Mouse (Mus musculus) neural tube, embryonic 11.5 days (tissue): ENCODE data around the gene Mbnl3. TPM values are rescaled to one million over a fixed set of nuclear protein-coding genes. Genes with fewer than 3 reads are reported as not detected.

Experiments
- ATAC-seq: fragments of 200-750 bp; cut with Nextera tagmentation; 2 replicates; pipeline ENCODE4 v1.8.0; 2017; ENCODE audit warnings: moderate number of reproducible peaks, mild to moderate bottlenecking, moderate TSS enrichment, moderate library complexity; ENCODE audit not compliant: insufficient read depth, low FRiP score, low TSS enrichment
- DNase-seq: peaks from one replicate; pipeline ENCODE4 v3.0.0-alpha.2; 2015; ENCODE audit warnings: low spot score
- H3K27ac ChIP-seq: fragments of 300-500 bp; sonication (generic); 2 replicates; pipeline ENCODE4 v1.5.1; 2014; ENCODE audit warnings: low read depth, mild to moderate bottlenecking, low read length
- H3K27me3 ChIP-seq: fragments of 300-500 bp; sonication (generic); 2 replicates; pipeline ENCODE4 v1.6.1; 2014; ENCODE audit warnings: mild to moderate bottlenecking, low read length, mixed read lengths; ENCODE audit not compliant: control insufficient read depth, insufficient read depth
- H3K36me3 ChIP-seq: fragments of 300-500 bp; sonication (generic); 2 replicates; pipeline ENCODE4 v1.6.1; 2014; ENCODE audit warnings: mild to moderate bottlenecking, low read length, moderate library complexity, mixed read lengths; ENCODE audit not compliant: control insufficient read depth, insufficient read depth
- H3K4me1 ChIP-seq: fragments of 300-500 bp; sonication (generic); 2 replicates; pipeline ENCODE4 v1.6.1; 2014; ENCODE audit warnings: low read length, mixed read lengths; ENCODE audit not compliant: control insufficient read depth, insufficient read depth
- H3K4me2 ChIP-seq: fragments of 300-500 bp; sonication (generic); 2 replicates; pipeline ENCODE4 v1.6.1; 2014; ENCODE audit warnings: low read depth, mild to moderate bottlenecking, moderate library complexity
- H3K4me3 ChIP-seq: fragments of 300-500 bp; sonication (generic); 2 replicates; pipeline ENCODE4 v1.5.1; 2014; ENCODE audit warnings: low read depth, low read length
- H3K9ac ChIP-seq: fragments of 300-500 bp; sonication (generic); 2 replicates; pipeline ENCODE4 v1.6.1; 2014; ENCODE audit warnings: mild to moderate bottlenecking, low read length
- H3K9me3 ChIP-seq: fragments of 300-500 bp; sonication (generic); 2 replicates; pipeline ENCODE4 v1.6.1; 2016; ENCODE audit warnings: low read length; ENCODE audit not compliant: control insufficient read depth
- WGBS: fragments of 180-500 bp; shearing (Covaris S2); extraction: QIAGEN DNeasy Blood & Tissue Kit; methylation state at CpG from one replicate; pipeline ENCODE4 v1.1.7; 2014; 5-methylcytosine and 5-hydroxymethylcytosine counted together
- polyA plus RNA-seq: library from polyadenylated mRNA; unstranded; fragments of >200 nt; fragmentation: Nextera tagmentation; extraction: Ambion mirVana; gene quantifications from 2 replicates; pipeline ENCODE4 v1.2.1, GENCODE M21; 2014

Mbnl3 gene
- polyA plus RNA-seq, 1 experiment from 2014 or later = 4.8 TPM

GRCm38 (mm10) chrX:51167976-51168375 is 38.4 kb downstream of the Mbnl3 start:
- 91% methylated on average over 3 of the region's 3 CpGs for WGBS
- Histone ChIP-seq H3K27me3 (no peaks in the 10 kb centered on the region), H3K4me3 (no peak overlapping the region), H3K9ac (no peak overlapping the region), H3K9me3 (no peaks in the 10 kb centered on the region), H3K27ac (no peak overlapping the region), H3K4me2 (no peak overlapping the region), H3K4me1 (no peaks in the 10 kb centered on the region), H3K36me3 (no peaks in the 10 kb centered on the region)
- ATAC-seq (no peak), DNase-seq (no peak)

- 84% methylated on average over 5 of the region's 5 CpGs for WGBS
- no peaks in the 10 kb centered on the region for H3K27me3 ChIP-seq
- H3K36me3 ChIP-seq = no peaks in the 10 kb centered on the region
- no peak overlapping the region for H3K4me2 ChIP-seq
- H3K4me1 ChIP-seq = no peaks in the 10 kb centered on the region
- H3K4me3 ChIP-seq = no peak overlapping the region
- H3K27ac ChIP-seq = no peak overlapping the region
- no peak for DNase-seq
- ATAC-seq = no peak
- no peaks in the 10 kb centered on the region for H3K9me3 ChIP-seq
- H3K9ac ChIP-seq = no peak overlapping the region
Observed at GRCm38 (mm10) chrX:51164766-51165165, 41.6 kb downstream of the Mbnl3 start.

DNA sequence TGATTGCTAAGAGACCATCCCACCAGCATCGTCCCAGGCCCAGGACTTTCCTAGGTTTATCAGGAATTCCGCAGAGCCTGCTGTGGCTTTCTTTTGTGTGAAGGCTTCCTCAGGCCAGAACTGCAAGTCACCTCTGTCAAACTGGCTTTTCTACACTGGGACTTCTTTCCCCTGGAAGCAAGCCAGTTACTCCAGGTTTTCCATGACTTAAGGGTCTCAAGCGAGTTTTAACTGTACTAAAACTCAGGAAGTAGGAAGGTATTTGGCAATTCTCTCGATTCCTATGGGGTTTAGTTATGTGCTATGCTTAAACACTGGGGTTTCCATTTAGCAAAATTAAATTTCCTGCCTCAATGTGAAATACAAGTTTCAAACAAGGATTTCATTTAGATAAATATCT is 57.9 kb downstream of the Mbnl3 start:
- no peaks in the 10 kb centered on the region for H3K4me1 ChIP-seq
- H3K9me3 ChIP-seq = no peaks in the 10 kb centered on the region
- H3K27ac ChIP-seq = no peak overlapping the region
- DNase-seq = no peak
- no peak overlapping the region for H3K4me2 ChIP-seq
- H3K9ac ChIP-seq = no peak overlapping the region
- H3K27me3 ChIP-seq = no peaks in the 10 kb centered on the region
- H3K36me3 ChIP-seq = no peaks in the 10 kb centered on the region
- no peak for ATAC-seq
- WGBS = 67% methylated on average over 4 of the region's 4 CpGs
- H3K4me3 ChIP-seq = no peak overlapping the region

DNA sequence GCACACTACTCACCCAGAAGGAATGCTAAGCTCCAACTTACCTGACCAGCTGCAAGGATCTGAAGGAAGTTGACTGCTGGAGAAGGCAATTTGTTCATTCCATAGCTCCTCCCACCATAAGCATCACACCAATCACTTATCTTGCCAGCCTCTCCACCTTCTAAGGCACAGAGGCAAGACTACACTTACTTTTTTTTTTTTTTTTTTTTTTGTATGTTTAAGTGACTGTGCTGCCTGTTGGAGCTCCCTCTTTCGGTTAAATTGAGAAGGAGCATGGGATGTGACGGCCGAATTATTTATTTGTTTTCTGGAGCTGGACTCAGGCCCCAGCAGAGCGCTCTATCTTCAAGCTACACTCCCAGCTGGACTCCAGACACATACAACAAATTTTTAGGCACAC is 60.0 kb downstream of the Mbnl3 start:
- Histone ChIP-seq H3K4me2 (no peak overlapping the region), H3K27me3 (no peaks in the 10 kb centered on the region), H3K4me1 (no peaks in the 10 kb centered on the region), H3K9me3 (no peaks in the 10 kb centered on the region), H3K9ac (no peak overlapping the region), H3K36me3 (no peaks in the 10 kb centered on the region), H3K4me3 (no peak overlapping the region), H3K27ac (no peak overlapping the region)
- no peak for ATAC-seq
- 29% methylated on average over 4 of the region's 4 CpGs for WGBS
- DNase-seq = no peak

DNA sequence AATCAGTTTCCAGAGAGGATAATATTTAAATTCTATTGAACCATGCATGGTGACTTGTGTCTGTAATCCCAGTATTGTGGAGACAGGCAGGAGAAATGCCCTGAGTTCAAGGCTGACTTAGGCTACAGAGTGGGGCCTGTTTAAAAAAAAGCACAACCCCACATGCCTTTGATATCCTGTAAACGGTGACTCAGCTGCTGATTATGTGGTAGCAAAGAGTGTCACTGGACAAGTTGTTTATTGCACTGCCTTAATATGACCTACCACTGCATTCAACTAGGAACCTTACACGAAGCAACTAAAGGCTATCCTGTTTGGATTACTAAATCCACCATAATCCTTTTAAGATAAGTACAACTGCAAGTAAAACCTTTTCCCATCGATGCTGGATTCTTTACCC is 66.3 kb downstream of the Mbnl3 start:
- H3K4me3 ChIP-seq = no peak overlapping the region
- DNase-seq (no peak), ATAC-seq (no peak)
- H3K4me1 ChIP-seq = no peaks in the 10 kb centered on the region
- no peaks in the 10 kb centered on the region for H3K9me3 ChIP-seq
- H3K27ac ChIP-seq = no peak overlapping the region
- H3K27me3 ChIP-seq = no peaks in the 10 kb centered on the region
- no peak overlapping the region for H3K4me2 ChIP-seq
- H3K9ac ChIP-seq = no peak overlapping the region
- WGBS = 66% methylated on average over 3 of the region's 3 CpGs
- H3K36me3 ChIP-seq = no peaks in the 10 kb centered on the region

- H3K4me1 ChIP-seq = no peaks in the 10 kb centered on the region
- H3K9ac ChIP-seq = no peak overlapping the region
- no peak overlapping the region for H3K27ac ChIP-seq
- H3K36me3 ChIP-seq = no peaks in the 10 kb centered on the region
- H3K27me3 ChIP-seq = no peaks in the 10 kb centered on the region
- no peak overlapping the region for H3K4me2 ChIP-seq
- no peak for DNase-seq
- H3K9me3 ChIP-seq = no peaks in the 10 kb centered on the region
- WGBS = 77% methylated on average over 3 of the region's 3 CpGs
- H3K4me3 ChIP-seq = no peak overlapping the region
- no peak for ATAC-seq
Observed at GRCm38 (mm10) chrX:51131325-51131724, 75.0 kb downstream of the Mbnl3 start.

GRCm38 (mm10) chrX:51102748-51103147 is 103.6 kb downstream of the Mbnl3 start:
- Histone ChIP-seq H3K9ac (no peak overlapping the region), H3K36me3 (no peaks in the 10 kb centered on the region), H3K9me3 (no peaks in the 10 kb centered on the region), H3K27me3 (no peaks in the 10 kb centered on the region), H3K4me1 (no peaks in the 10 kb centered on the region), H3K4me2 (no peak overlapping the region), H3K27ac (no peak overlapping the region), H3K4me3 (no peak overlapping the region)
- WGBS = 83% methylated on average over 4 of the region's 4 CpGs
- ATAC-seq (no peak), DNase-seq (no peak)

DNA sequence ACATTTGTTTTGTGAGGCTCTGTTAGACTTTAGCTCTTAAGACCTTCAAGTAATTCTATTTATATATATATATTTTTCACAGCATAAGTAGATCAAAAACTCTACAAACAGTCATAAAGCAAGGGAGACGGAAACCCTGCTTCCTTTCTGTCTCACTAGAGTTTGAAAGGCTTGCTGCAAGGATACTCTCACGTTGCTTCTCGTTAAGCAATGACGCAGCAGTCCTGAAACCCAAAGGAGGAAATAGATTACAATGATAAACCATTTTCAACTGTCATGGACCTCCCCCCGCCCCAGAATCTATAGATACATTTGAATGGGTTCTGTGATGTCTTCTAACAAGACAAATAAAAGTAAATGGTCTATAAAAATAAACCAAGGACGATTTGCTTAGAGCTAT is 121.4 kb downstream of the Mbnl3 start:
- 74% methylated on average over 6 of the region's 6 CpGs for WGBS

GRCm38 (mm10) chrX:51084211-51084610 is 122.1 kb downstream of the Mbnl3 start:
- Histone ChIP-seq H3K4me1 (no peaks in the 10 kb centered on the region), H3K36me3 (no peaks in the 10 kb centered on the region), H3K27ac (no peak overlapping the region), H3K27me3 (no peaks in the 10 kb centered on the region), H3K4me2 (no peak overlapping the region), H3K9me3 (no peaks in the 10 kb centered on the region), H3K9ac (no peak overlapping the region), H3K4me3 (no peak overlapping the region)
- no peak for ATAC-seq
- WGBS = 64% methylated on average over 1 of the region's 1 CpGs
- DNase-seq = no peak

More for the DNA sequence above, 121.4 kb downstream of the Mbnl3 start:
- Histone ChIP-seq H3K27me3 (no peaks in the 10 kb centered on the region), H3K9ac (no peak overlapping the region), H3K4me1 (no peaks in the 10 kb centered on the region), H3K4me2 (no peak overlapping the region), H3K9me3 (no peaks in the 10 kb centered on the region), H3K4me3 (no peak overlapping the region), H3K36me3 (no peaks in the 10 kb centered on the region), H3K27ac (no peak overlapping the region)
- ATAC-seq = no peak
- no peak for DNase-seq
